Mouse (Mus musculus) lung, adult 2 months (tissue): ENCODE results near the gene Marc1.

Source experiments
- CTCF ChIP-seq: fragments of 200-500 bp; IDR thresholded peaks from 2 replicates; pipeline ENCODE4 v1.5.1; 2011; ENCODE audit warnings: mild to moderate bottlenecking, low read length, control low read depth; ENCODE audit not compliant: insufficient read depth
- POLR2A ChIP-seq: fragments of 200-500 bp; IDR thresholded peaks from 2 replicates; pipeline ENCODE4 v1.6.1; 2011; ENCODE audit warnings: low read depth, mild to moderate bottlenecking, control low read depth, low read length, borderline replicate concordance; ENCODE audit errors: extremely low read depth

DNA sequence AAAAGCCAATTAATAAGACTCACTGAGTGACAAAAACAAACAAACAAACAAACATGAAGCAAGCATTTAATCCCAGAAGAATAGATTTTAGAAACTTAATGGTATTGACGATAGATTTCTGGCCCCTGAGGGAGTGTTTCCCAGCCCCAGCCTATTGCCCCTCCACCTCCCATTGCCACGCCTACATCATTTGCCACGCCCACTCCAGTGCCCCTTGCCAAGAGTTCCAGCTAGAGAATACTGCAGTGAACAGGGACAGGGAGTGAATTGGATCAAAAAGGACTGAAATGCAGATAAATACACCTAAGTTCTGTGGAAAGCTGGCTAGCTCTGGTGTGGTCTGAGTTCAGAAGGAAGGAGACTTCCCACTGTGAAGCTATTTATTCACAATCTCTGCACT, 47.2 kb downstream of the Marc1 start:
- TF ChIP-seq POLR2A (no peak), CTCF (no peak)
